Mouse (Mus musculus): ENCODE results near the gene Slfn8.
A peak's percentile ranks its signal among the peaks of the same experiment; 100 is the strongest.
"Not testable (repeated sequence)": the region's sequence is repeated elsewhere in the genome, so short reads cannot be mapped to it uniquely, and the experiment has no call there.

Slfn8 gene

DNA sequence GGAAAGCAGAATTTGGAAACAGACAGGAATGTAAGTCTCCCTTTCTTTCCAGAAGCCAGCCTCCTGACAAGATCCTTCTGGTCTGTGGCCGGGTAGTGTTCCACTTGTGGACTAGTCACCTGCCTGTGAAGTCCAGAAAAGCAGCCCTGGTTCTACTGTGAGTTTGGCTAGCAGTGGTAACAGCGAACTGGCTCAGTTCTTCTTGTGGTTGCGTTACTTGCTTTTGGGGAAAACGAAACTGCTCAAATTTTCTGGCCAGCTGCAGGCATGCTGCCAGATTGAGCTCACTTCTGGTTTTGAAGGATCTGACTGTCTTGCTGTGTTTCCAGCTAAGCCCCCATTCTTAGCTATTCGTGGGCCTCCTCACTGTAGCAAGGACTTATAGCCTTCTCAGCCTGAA, at the start of gene Slfn8:
Gene Slfn8 (minus strand): TSS at position 190 of the 400 bp plus-strand sequence.
- DNase-seq (ENCODE audit: low read depth, low spot score) = peak; percentile 77

DNA sequence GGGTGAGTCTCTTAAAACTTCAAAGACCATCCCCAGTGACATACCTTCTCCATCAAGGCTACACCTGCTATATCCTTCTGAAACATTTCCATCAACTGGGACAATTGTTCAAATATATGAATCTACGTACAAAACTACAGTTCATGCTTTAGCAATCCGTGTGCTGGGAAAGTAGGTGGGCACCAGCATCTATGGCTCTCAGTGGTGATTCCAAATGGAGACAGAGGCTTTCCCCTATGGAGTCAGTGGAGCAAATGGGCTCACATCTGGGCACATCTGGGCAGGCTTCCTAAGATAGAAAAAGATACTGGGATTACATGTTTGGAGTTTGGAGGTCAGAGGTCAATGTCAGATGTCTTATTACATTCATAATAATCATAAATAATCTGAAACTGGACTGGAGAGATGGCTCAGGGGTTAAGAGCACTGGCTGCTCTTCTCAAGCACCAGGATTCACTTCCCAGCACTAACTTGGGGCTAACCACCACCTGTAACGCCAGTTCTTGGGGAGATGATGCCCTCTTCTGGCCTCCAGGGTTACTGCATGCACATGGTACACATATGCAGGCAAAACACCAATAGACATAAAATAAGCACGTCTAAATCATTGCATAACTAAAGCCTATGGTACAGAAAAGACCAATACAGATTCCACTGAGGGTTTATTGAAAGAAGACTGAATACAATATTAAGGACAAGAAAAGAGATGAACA, 47.5 kb upstream of the Slfn8 start:
- peak; percentile 51 for DNase-seq (ENCODE audit: low read depth, low spot score)

DNA sequence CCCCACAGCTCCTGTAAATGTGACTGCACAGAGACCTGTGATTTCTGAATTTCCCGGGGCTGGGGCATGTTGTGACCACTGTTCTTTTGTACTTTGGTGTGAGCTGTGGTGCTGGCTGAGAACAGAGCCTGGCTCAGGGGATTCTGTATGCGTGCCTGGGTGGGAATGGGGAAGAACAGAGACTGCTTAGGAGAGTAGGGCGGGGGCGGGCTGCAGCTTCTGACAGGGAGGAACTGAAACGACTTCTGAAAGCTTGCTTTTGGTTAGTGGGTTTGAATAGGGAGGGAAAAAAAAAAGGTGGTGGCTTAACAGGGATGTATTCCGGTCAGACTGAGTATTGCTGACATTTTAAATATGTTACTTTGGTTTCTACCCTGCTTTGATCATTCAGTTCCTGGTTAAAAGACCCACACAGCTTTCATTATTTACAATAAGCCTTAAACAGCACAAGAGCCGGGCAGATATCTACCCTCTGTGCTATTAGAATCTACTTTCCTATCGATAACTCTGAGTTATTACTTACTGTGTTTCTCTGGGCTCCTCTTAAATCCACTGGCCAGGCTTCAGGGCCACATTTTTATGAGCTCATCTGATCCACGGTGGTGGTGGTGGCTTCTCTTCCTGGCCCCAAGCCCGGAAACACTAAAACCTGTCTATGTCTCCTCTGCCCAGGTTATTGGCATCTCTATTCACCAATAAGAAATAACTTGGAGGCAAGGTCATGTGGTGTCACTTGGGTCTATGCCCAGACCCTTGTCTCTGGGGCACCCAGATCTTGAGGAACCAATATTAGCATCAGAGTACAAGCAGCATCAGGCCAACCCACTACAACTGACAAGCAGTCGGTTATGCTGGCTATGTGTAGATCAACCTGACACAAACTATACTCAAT, 46.3 kb upstream of the Slfn8 start:
- DNase-seq (ENCODE audit: low read depth, low spot score) = peak; percentile 77

GRCm38 (mm10) chr11:83065441-83066344, 45.1 kb upstream of the Slfn8 start:
- DNase-seq (ENCODE audit: low read depth, low spot score) = peak; percentile 43

DNA sequence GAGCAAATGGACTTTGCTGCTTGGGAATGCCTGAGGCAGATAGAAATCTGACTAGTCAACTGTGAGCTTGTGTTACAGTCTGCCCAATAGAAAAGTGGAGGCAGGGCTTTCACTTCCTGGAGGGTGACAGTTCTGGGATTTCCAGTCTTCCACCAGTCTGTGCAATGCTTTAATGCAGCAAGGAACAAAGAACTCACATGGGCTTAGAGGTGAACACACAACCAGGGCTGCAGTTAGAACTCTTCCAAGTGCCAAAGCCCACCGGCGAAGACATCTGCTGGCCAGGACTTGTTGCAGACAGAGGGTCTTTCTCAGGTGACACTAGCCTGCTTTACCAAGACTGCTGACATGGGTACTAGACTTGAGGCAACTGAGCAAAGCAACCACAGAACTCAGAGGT, 44.3 kb upstream of the Slfn8 start, which contains the start of gene Slfn2:
Gene Slfn2 (plus strand): TSS at position 167 of the 400 bp plus-strand sequence.
- peak; percentile 73 for DNase-seq (ENCODE audit: low read depth, low spot score)

GRCm38 (mm10) chr11:83063941-83064349, 43.3 kb upstream of the Slfn8 start:
- no peak for DNase-seq (ENCODE audit: low read depth, low spot score)

DNA sequence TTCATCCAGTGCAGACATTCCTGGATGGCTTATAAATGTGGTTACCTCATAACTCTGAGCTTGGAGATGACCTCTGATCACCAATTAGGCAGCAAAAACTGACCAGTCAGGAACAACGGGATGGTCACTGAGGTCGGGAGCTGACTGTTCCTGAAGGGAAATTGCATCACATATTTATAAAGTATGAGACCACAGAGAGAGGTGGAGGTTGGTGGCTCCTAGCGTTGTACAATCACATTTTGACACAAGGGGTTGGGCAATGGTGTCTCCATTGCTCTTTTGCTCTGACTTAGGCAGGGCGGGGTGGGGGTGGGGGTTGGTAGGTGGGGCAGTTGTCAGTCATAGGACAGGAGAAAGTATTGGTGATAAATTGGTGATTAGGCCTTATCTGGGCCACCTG, 42.5 kb upstream of the Slfn8 start:
- DNase-seq (ENCODE audit: low read depth, low spot score) = no peak

- DNase-seq (ENCODE audit: low read depth, low spot score) = no peak
These were observed 41.2 kb upstream of the Slfn8 start for GRCm38 (mm10) chr11:83061806-83062205.

- no peak for DNase-seq (ENCODE audit: low read depth, low spot score)
These were observed 39.9 kb upstream of the Slfn8 start for GRCm38 (mm10) chr11:83060412-83061020.

GRCm38 (mm10) chr11:83057863-83058262, 37.3 kb upstream of the Slfn8 start:
- peak; percentile 88 for DNase-seq (ENCODE audit: low read depth, low spot score)

- DNase-seq (ENCODE audit: low read depth, low spot score) = no peak
These were observed 25.0 kb upstream of the Slfn8 start for GRCm38 (mm10) chr11:83045642-83046041.

DNA sequence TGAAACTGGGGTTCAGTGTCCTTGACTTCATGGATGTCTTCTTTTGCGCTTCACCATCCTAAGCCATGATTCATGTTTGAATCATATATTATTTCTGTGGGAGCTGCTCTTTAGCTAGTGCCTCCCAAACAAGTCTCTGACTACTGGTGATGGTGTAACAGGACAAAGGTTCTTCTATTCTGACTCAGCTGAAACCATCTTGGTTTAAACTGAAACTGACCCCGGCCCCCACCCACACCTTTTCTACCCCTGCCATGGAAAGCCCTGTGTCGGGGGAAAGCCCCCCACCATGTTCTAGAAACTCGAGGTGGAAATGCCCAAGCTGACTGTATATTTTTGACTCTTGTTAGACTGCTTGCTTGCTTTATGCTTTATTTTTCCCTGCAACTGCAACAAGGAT, 23.3 kb upstream of the Slfn8 start:
- peak; percentile 56 for DNase-seq (ENCODE audit: low read depth, low spot score)

GRCm38 (mm10) chr11:83041000-83041399, 20.4 kb upstream of the Slfn8 start:
- no peak for DNase-seq (ENCODE audit: low read depth, low spot score)

DNA sequence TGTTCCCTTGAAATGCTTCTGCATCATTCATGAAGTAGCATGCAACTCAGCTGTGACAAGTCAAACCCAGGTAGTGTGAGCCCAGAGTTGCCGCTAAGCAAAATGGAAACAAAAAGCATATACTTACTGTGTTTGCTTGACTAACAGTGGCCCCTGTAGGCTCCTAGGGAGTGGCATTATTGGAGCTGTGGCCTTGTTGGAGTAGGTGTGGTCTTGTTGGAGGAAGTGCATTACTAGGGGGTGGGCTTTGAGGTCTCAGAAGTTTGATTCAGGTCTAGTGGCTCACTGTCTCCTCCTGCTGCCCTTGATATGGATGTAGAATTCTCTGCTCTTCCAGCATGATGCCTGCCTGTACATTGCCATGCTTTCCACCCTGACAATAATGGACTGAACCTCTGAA, 19.7 kb upstream of the Slfn8 start:
- peak; percentile 86 for DNase-seq (ENCODE audit: low read depth, low spot score)

DNA sequence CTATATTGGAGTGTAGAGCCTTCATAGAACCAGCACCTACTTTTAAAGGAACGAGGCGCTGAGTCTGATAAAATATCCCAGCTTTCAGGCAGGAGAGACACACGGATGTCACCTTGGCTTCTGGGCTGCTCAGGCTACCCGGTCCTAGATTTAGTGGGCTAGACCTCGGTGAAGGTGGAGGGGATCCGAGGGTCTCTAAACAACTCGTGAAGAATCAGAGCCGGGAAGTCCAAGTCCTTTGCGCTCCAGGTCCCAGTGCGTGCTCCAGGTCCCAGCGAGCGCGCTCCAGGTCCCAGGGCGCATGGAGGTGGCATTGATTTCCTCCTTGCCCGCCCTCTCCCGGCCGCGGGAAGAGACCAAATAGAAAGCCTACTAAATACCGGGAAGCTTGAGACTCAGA, 19.2 kb upstream of the Slfn8 start:
- peak; percentile 37 for DNase-seq (ENCODE audit: low read depth, low spot score)

- peak; percentile 68 for DNase-seq (ENCODE audit: low read depth, low spot score)
These were observed 18.5 kb upstream of the Slfn8 start for GRCm38 (mm10) chr11:83039156-83039555.

DNA sequence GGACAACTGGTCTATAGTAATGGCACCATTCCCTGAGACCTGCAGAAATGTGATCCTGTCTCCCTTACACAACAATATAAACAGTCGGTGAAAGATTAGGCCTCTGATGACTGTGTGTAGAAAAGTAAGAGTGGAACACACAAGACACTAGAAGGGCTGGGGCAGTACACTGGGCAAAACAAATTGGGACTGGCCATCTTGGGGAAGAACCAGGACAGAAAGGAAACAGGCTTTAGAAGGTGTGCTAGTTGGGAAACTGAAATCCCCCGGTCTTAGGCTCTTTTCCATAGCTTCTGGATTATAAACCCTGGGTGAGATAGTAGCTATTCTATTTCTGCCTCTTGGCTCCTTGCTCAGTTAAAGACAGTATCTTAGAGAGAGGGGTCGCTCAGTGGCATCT, 18.1 kb upstream of the Slfn8 start:
- not testable (repeated sequence) for DNase-seq (ENCODE audit: low read depth, low spot score)

DNA sequence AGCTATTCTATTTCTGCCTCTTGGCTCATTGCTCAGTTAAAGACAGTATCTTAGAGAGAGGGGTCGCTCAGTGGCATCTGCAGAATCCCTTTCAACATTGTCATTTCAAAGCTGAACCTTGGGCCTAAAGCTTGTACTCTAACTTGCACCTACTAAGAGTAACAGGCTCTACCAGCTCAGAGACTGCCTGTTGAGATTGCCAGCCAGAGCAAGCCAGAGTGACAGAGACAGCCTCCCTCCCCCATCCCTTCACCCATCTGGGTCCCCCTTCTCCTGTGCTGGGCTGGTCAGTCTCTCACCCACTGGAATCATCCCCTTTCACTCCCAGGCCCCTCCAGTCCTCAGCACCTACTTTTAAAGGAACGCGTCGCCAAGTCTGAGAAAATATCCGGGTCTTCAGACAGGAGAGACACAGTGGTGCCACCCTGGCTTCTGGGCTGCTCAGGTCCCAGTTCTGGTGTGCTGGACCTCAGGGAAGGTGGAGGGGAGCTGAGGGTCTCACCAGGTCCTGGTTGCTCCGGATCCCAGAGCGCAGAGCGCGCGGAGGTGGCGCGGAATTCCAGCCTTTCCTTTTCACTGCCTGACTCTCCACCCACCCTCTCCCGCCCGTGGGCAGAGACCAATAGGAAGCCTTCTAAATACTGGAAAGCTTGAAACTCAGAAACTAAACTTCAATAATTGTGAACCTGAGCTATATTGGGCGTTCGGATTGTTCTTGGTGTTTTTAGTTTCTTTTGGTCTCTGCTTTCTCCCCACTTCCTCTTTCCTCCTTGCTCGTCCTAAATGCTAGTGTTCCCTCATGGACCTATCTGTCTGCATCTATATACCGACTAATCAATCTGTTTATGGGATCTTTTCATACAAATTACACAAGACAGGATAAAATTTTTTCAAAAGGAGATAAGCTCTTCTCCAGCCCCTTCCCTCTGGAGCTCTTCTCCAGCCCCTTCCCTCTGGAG, 770 bp downstream of the Slfn8 start:
- DNase-seq (ENCODE audit: low read depth, low spot score) = not testable (repeated sequence)

GRCm38 (mm10) chr11:83016093-83016492, 4.5 kb downstream of the Slfn8 start:
- peak; percentile 32 for DNase-seq (ENCODE audit: low read depth, low spot score)

GRCm38 (mm10) chr11:83013356-83013755, 7.3 kb downstream of the Slfn8 start:
- DNase-seq (ENCODE audit: low read depth, low spot score) = no peak

All from CD4-positive, CD25-positive, alpha-beta regulatory T cell, adult 2 months (primary cell).